8 mouse cellular contexts compared by ENCODE assay signal in genomic region chr1:45816889-45817288, GRCm38 (mm10). TPM values are rescaled to one million over a fixed set of nuclear protein-coding genes. Genes with fewer than 3 reads are reported as not detected.
A peak's percentile ranks its signal among the peaks of the same experiment; 100 is the strongest.
DNase-seq lines count a peak whose midpoint lies in the region; ATAC-seq and TF ChIP-seq lines count a peak whose summit lies in the region.

No protein-coding gene starts in this region.

- H3K27me3 ChIP-seq in liver, embryonic 11.5 days (replicated peaks; ENCODE audit: control insufficient read depth, insufficient read depth, low read length) = no peaks in the 10 kb centered on the region
- H3K27me3 ChIP-seq in cerebellum, adult 2 months (ENCODE audit: control insufficient read depth, insufficient read depth, low read length) = no peaks in the 10 kb centered on the region
- H3K27me3 ChIP-seq in midbrain, embryonic 12.5 days = no peaks in the 10 kb centered on the region

- ATAC-seq in liver, embryonic 11.5 days (replicated peaks; ENCODE audit: low FRiP score) = 0 out of 2 replicates have a peak, but pooled peaks have one; percentile 49
- peak; percentile 38; the same call in 1 of the 2 replicates for ATAC-seq in midbrain, embryonic 12.5 days (ENCODE audit: low FRiP score, low read depth)

- peaks cover 43% of the 10 kb centered on the region for H3K36me3 ChIP-seq in liver, embryonic 11.5 days (ENCODE audit: control insufficient read depth, insufficient read depth, low read length)
- peaks cover 84% of the 10 kb centered on the region for H3K36me3 ChIP-seq in midbrain, embryonic 12.5 days

- no peak overlapping the region for H3K4me2 ChIP-seq in liver, embryonic 11.5 days
- H3K4me2 ChIP-seq in midbrain, embryonic 12.5 days (replicated peaks) = no peak overlapping the region

- DNase-seq in adrenal gland, adult 8-10 months = peak; percentile 9
- DNase-seq in adrenal gland, postnatal 25 days = no peak
- DNase-seq in liver, embryonic 11.5 days (ENCODE audit: low spot score) = no peak
- no peak for DNase-seq in liver
- peak in 1 of 2 experiments; percentile 49 for DNase-seq in cerebellum, adult 2 months
- peak; percentile 47 for DNase-seq in hindlimb bud, embryonic 11.5 days (ENCODE audit: extremely low spot score, low read depth, low spot score)
- DNase-seq in right cerebral cortex, postnatal 4 days = no peak

- TF ChIP-seq CTCF in cerebellum, adult 2 months (IDR thresholded peaks at IDR 0.05; ENCODE audit: borderline replicate concordance, insufficient read depth, low read depth, low read length) = peak; percentile 53

- H3K27ac ChIP-seq in liver, embryonic 11.5 days (ENCODE audit: low read depth, low read length) = no peak overlapping the region
- H3K27ac ChIP-seq in cerebellum, adult 2 months (ENCODE audit: insufficient read depth, low read length) = no peak overlapping the region
- no peak overlapping the region for H3K27ac ChIP-seq in midbrain, embryonic 12.5 days (replicated peaks)

- 33% methylated on average over 1 of the region's 1 CpGs for WGBS in liver, embryonic 11.5 days
- 21% methylated on average over 1 of the region's 1 CpGs for WGBS in cerebellum, adult 2 months
- 20% methylated on average over 1 of the region's 1 CpGs for WGBS in midbrain, embryonic 12.5 days

- no peaks in the 10 kb centered on the region for H3K9me3 ChIP-seq in liver, embryonic 11.5 days (ENCODE audit: control insufficient read depth, low read length)
- no peaks in the 10 kb centered on the region for H3K9me3 ChIP-seq in midbrain, embryonic 12.5 days

- TF ChIP-seq POLR2A in cerebellum, adult 2 months (IDR thresholded peaks at IDR 0.05; ENCODE audit: borderline replicate concordance, insufficient read depth, low read length) = no peak

- no peak overlapping the region for H3K4me3 ChIP-seq in liver, embryonic 11.5 days (ENCODE audit: low read depth, low read length)
- no peak overlapping the region for H3K4me3 ChIP-seq in cerebellum, adult 2 months (replicated peaks; ENCODE audit: insufficient read depth, low read depth, low read length)
- no peak overlapping the region for H3K4me3 ChIP-seq in midbrain, embryonic 12.5 days

- no peaks in the 10 kb centered on the region for H3K4me1 ChIP-seq in liver, embryonic 11.5 days (replicated peaks; ENCODE audit: control insufficient read depth, insufficient read depth, low read length)
- no peaks in the 10 kb centered on the region for H3K4me1 ChIP-seq in cerebellum, adult 2 months (ENCODE audit: control insufficient read depth, insufficient read depth, low read length)
- no peaks in the 10 kb centered on the region for H3K4me1 ChIP-seq in midbrain, embryonic 12.5 days

- no peak overlapping the region for H3K9ac ChIP-seq in liver, embryonic 11.5 days (ENCODE audit: low read depth, low read length)
- no peak overlapping the region for H3K9ac ChIP-seq in midbrain, embryonic 12.5 days (replicated peaks)

RNA-seq across cellular contexts. Expression of gene Wdr75, which starts 21.9 kb away (rescaled TPM):
- 10 to 100 TPM; 41.5 to 52.6 (median 46.2) TPM for total RNA-seq in adrenal gland, adult 8-10 months (2022)
- 43.4 and 46.6 TPM in 2 replicates for total RNA-seq in adrenal gland, postnatal 25 days (2021)
- polyA plus RNA-seq in liver, embryonic 11.5 days (2014; fragmentation: Nextera tagmentation; extraction: Ambion mirVana) = 112 and 114 TPM in 2 replicates
- 35.3 and 40.6 TPM in 2 replicates for polyA plus RNA-seq in cerebellum, adult 2 months (2012; rRNA removed)
- 69.9 and 70.1 TPM in 2 replicates for polyA plus RNA-seq in midbrain, embryonic 12.5 days (2016; fragmentation: Nextera tagmentation; extraction: Ambion mirVana)

Comparison
In these comparisons a context has a peak if more than half of its experiments do, and no peak if none do; other contexts are left out.
1. DNase-seq: peak in adrenal gland, adult 8-10 months (single experiment) and hindlimb bud, embryonic 11.5 days (single experiment); none in adrenal gland, postnatal 25 days (single experiment), liver, embryonic 11.5 days (single experiment), liver (single experiment) and right cerebral cortex, postnatal 4 days (single experiment).